Mouse (Mus musculus) ovary, adult 2 months (tissue): ENCODE data around the gene Rxfp4. TPM values are rescaled to one million over a fixed set of nuclear protein-coding genes. Genes with fewer than 3 reads are reported as not detected.

Experiments used
- polyA plus RNA-seq: library from polyadenylated mRNA; depleted of rRNA; stranded (reverse); fragments of >200 nt; gene quantifications from 2 replicates; pipeline ENCODE4 v1.2.3, GENCODE M21; 2012; rRNA removed

The Rxfp4 gene
- not detected in 2 replicates for polyA plus RNA-seq

GRCm38 (mm10) chr3:88652846-88653515 is at the start of gene Rxfp4:
Gene Rxfp4, minus strand, starts transcription at chr3:88653142.

GRCm38 (mm10) chr3:88684980-88685941 is 32.3 kb upstream of the Rxfp4 start, which contains the start of gene Khdc4:
Gene Khdc4, plus strand, starts transcription at chr3:88685803.

GRCm38 (mm10) chr3:88605666-88606065 is 47.3 kb downstream of the Rxfp4 start, which contains the start of gene Arhgef2:
Gene Arhgef2, plus strand, starts transcription at chr3:88605966.

Other genes with a start within 250 kb of the Rxfp4 start
- gene Pmf1, start 242.8 kb downstream of the Rxfp4 start, polyA plus RNA-seq: 107 and 123 TPM in 2 replicates
- gene Slc25a44, start 228.0 kb downstream of the Rxfp4 start, polyA plus RNA-seq: 31.8 and 37.9 TPM in 2 replicates
- gene Sema4a, start 192.0 kb downstream of the Rxfp4 start, polyA plus RNA-seq: 40.9 and 48.8 TPM in 2 replicates
- 370 and 373 TPM in 2 replicates for gene Lmna, start 143.2 kb downstream of the Rxfp4 start, polyA plus RNA-seq
- gene Mex3a, start 120.7 kb downstream of the Rxfp4 start, polyA plus RNA-seq: 17.5 and 19.7 TPM in 2 replicates
- 41.8 and 42.1 TPM in 2 replicates for gene Rab25, start 104.8 kb downstream of the Rxfp4 start, polyA plus RNA-seq
- gene Lamtor2, start 100.1 kb downstream of the Rxfp4 start, polyA plus RNA-seq: 134 and 152 TPM in 2 replicates
- gene Ubqln4, start 99.4 kb downstream of the Rxfp4 start, polyA plus RNA-seq: 89.1 and 108 TPM in 2 replicates
- gene Ssr2, start 77.3 kb downstream of the Rxfp4 start, polyA plus RNA-seq: 219 and 314 TPM in 2 replicates
- gene Arhgef2, start 47.2 kb downstream of the Rxfp4 start, polyA plus RNA-seq: 83.5 and 83.9 TPM in 2 replicates
- 54.8 and 71.4 TPM in 2 replicates for gene Khdc4, start 32.7 kb upstream of the Rxfp4 start, polyA plus RNA-seq
- gene Rit1, start 63.7 kb upstream of the Rxfp4 start, polyA plus RNA-seq: 41.5 and 49.2 TPM in 2 replicates
- gene Syt11, start 122.0 kb upstream of the Rxfp4 start, polyA plus RNA-seq: 12.0 and 14.1 TPM in 2 replicates
- 16.0 and 17.5 TPM in 2 replicates for gene Gon4l, start 182.1 kb upstream of the Rxfp4 start, polyA plus RNA-seq